Mouse (Mus musculus) cerebellum, adult 2 months (tissue): ENCODE data around the gene Ccdc63.

Experiments
- CTCF ChIP-seq: fragments of 200-500 bp; IDR thresholded peaks from 2 replicates; pipeline ENCODE4 v1.5.1; 2011; ENCODE audit warnings: low read depth, mild to moderate bottlenecking, control low read depth, low read length, moderate library complexity, borderline replicate concordance; ENCODE audit not compliant: insufficient read depth
- POLR2A ChIP-seq: fragments of 200-500 bp; IDR thresholded peaks from 2 replicates; pipeline ENCODE4 v1.6.1; 2011; ENCODE audit warnings: low read length, control low read depth, borderline replicate concordance; ENCODE audit not compliant: insufficient read depth

- TF ChIP-seq CTCF: no peak
- no peak for TF ChIP-seq POLR2A
Observed at GRCm38 (mm10) chr5:122070963-122071800, 69.4 kb downstream of the Ccdc63 start.
